Mouse (Mus musculus) CH12.LX (cell line): ENCODE data around the gene Hsdl1.

Experiments used
- CHD2 ChIP-seq: IDR thresholded peaks from 2 replicates; pipeline ENCODE4 v1.6.1; 2011; ENCODE audit warnings: low read length, improper control_type of control experiment
- CTCF ChIP-seq, 2 experiments: IDR thresholded peaks in 1 of 2; conservative IDR thresholded peaks in 1 of 2; 2 replicates each; pipeline ENCODE4 v1.5.1; 2011 to 2012; ENCODE audit warnings: low read depth in 2 of 2, low read length in 2 of 2, improper control_type of control experiment in 1 of 2, inconsistent platforms in 1 of 2, mild to moderate bottlenecking in 1 of 2, moderate library complexity in 1 of 2
- ZMIZ1 ChIP-seq: IDR thresholded peaks from 2 replicates; pipeline ENCODE4 v1.6.1; 2012; ENCODE audit warnings: low read depth, mild to moderate bottlenecking, inconsistent platforms, low read length, improper control_type of control experiment

DNA sequence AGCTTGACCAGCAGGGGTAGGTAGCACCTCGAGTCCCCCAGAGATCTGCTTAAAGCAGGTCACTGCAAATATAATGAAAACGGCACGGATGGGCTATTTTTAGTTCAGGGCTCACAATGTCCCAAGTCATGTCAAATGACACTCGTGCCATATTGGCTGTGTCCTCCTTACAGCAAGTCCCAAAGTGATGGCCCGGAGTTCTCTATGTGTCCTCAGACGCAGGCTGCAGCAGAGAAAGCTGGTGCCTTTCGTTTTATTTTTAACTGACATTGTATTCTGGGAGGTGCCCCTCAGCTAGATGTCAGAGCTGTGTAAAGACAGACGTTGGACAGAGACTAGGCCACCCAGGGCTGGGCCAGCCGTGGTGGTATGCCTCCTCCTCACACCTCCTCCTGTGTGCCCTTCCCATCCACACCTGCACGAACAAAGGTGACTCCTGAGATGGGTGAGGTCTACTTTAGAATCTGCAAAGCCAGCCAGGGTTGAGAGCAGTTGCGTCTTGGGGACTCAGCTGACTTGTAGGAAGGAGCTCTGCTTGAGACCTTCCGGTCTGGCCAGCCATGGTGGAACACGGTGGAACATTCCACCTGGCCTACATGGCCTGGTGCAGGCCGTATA, 46.0 kb upstream of the Hsdl1 start:
- TF ChIP-seq CTCF (conservative IDR thresholded peaks at IDR 0.05 in 1 of 2, IDR thresholded peaks at IDR 0.05 in 1 of 2; ENCODE audit: low read depth in 2 of 2, low read length in 2 of 2) (no peak), CHD2 (no peak), ZMIZ1 (no peak)
